Mouse (Mus musculus): ENCODE results near the gene Trpm8.

The Trpm8 gene

DNA sequence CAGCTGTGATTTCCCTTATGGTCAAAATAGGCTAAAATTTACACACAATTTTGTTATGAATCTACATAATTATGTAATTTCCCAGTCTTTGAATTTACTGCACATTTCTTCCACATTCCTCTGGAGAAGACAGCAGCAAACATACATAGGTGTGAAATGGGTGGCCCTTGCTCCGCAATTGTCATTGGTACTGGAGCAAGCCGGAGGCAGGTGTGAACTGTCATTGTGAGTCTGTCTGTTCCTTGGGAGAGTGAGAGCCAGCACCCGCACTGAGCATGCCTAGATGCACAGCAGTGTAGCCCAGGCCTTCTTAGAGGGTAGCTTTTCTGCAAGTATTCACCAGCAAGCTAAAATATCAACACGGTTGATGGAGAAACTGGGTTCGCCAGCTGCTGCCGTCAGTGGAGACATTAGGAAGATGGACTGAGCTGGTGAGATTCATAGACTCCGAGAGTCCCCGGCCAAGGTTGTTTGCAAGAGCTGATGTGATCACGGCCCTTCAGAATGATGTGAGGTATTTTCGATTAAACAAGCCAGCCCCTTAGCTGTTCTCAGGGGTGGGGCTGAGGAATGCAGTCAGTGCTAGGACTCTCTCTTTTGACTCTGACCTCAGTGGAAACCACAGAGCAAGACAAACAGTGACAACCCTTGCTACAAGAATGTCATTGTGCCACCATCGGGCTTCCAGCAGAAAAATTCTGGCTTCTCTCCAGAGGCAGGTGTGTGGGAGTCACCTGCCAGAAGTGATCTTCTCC, 150.7 kb downstream of the Trpm8 start:
- no peak for DNase-seq (ENCODE audit: extremely low spot score, low read depth, low spot score)

DNA sequence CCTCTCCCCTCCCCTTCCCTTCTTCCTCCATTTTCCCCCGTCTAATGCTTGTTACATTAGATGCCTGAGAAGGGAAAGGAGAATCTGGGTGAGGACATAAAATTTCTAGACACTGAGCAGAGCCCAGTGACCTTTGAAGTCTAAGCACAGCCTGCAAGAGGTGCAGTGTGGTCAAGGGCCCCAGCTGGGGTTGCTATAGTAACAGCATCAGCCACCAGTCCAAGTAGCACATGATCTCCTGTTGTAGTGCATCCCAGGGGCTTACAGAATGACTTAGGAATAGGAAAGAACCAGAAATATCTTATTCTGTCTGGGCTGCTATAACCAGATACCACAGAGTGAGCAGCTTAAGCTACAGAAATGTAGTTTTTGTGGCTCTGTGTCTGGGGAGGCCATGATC, 152.0 kb downstream of the Trpm8 start:
- DNase-seq (ENCODE audit: extremely low spot score, low read depth, low spot score): no peak

DNA sequence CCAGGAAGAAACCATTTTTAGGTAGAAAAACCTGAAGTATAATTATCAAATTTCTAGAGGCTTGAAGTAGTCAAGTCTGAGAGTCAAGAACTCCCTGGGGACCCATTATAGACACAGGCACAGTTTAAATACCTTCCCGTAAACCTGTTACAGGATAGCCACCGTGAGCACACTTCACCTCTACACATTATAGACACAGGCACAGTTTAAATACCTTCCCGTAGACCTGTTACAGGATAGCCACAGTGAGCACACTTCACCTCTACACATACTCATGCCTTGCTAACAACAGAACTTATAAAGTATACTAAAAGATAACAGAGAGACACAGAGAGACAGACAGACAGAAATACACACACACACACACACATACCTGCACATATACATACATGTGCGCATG, 153.8 kb downstream of the Trpm8 start:
- no peak for DNase-seq (ENCODE audit: extremely low spot score, low read depth, low spot score)

- no peak for DNase-seq (ENCODE audit: extremely low spot score, low read depth, low spot score)
Measured at GRCm38 (mm10) chr1:88432601-88433000, 155.1 kb downstream of the Trpm8 start.

GRCm38 (mm10) chr1:88433096-88433883, 155.8 kb downstream of the Trpm8 start:
- DNase-seq (ENCODE audit: extremely low spot score, low read depth, low spot score): no peak

GRCm38 (mm10) chr1:88434057-88434456, 156.6 kb downstream of the Trpm8 start:
- no peak for DNase-seq (ENCODE audit: extremely low spot score, low read depth, low spot score)

DNA sequence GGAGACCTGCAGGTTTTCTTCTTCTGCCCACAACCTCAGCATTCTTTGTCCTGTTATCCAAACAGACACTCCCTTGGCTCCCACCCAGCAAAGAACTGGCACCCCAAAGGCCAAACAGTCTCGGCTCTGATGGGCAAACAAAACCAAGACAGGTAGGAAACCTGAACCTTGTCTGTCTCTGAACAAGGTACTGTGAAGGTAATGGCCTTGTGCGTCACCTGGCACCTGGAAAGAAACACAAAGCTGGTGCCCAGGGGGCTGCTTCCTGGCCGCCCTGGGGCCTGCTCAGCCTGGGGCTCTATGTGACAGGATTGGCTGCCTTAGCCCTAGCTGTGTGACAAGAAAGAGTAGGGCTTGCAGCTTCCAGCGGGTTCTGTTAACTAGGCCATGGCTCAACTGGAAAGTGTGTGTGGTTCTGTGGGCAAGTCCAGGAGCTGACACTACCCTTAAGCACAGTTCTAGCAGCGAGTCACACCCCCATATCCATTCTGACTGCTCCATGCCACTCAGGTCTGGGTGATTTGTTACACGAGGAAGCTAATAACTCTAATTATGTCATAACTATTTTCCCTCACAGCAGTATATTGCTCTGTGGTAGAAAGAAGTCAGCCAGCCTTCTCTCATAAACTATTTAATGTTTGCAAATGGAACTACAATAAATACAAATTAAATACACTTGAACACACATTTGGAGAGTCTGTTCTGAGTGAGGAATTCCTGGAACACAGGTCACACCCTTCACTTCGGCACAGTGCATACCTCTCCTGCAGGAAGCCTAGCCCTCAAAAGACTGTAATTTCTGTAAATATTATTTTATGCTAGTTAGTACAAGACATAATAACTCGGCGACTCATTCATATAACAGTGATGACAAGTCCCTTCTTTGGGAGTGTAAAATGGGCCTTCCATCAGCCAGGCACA, 160.0 kb downstream of the Trpm8 start:
- no peak for DNase-seq (ENCODE audit: extremely low spot score, low read depth, low spot score)
